Mouse (Mus musculus) A20 (cell line): ENCODE data around the gene Gm20878.
"Not testable (repeated sequence)": the region's sequence is repeated elsewhere in the genome, so short reads cannot be mapped to it uniquely, and the experiment has no call there.

Experiments
- DNase-seq: peaks from one replicate; pipeline ENCODE4 v3.0.0-alpha.2; 2011; ENCODE audit warnings: low read depth, low spot score

Gene Gm20878

GRCm38 (mm10) chr4:41941272-41941671, at the start of gene Gm20878:
TSS of gene Gm20878 (plus strand) at chr4:41941572.
- not testable (repeated sequence) for DNase-seq

GRCm38 (mm10) chr4:41903310-41903709, 38.1 kb upstream of the Gm20878 start, which contains the start of gene Gm21541:
TSS of gene Gm21541 (plus strand) at chr4:41903610.
- DNase-seq: not testable (repeated sequence)

GRCm38 (mm10) chr4:41965758-41966157, 24.4 kb downstream of the Gm20878 start, which contains the start of gene Fam205a4:
TSS of gene Fam205a4 (plus strand) at chr4:41966058.
- DNase-seq: not testable (repeated sequence)
